Mouse (Mus musculus): ENCODE results near the gene Tppp2.

The Tppp2 gene

GRCm38 (mm10) chr14:51942236-51942635 lies 24.0 kb downstream of the Tppp2 start:
- DNase-seq (ENCODE audit: low read depth, low spot score) = no peak

- no peak for DNase-seq (ENCODE audit: low read depth, low spot score)
Observed at GRCm38 (mm10) chr14:51943336-51943735, 25.1 kb downstream of the Tppp2 start.

- DNase-seq (ENCODE audit: low read depth, low spot score) = no peak
Observed at GRCm38 (mm10) chr14:51960316-51960715, 42.1 kb downstream of the Tppp2 start.

GRCm38 (mm10) chr14:51967400-51967799 lies 49.2 kb downstream of the Tppp2 start:
- no peak for DNase-seq (ENCODE audit: low read depth, low spot score)
